Mouse (Mus musculus): Measurements from ENCODE around the gene Atp2a1. TPM values are rescaled to one million over a fixed set of nuclear protein-coding genes. Genes with fewer than 3 reads are reported as not detected.

Gene Atp2a1
- total and polyA plus RNA-seq, 3 experiments, result 0.04 to 0.47 TPM; not detected in 1

DNA sequence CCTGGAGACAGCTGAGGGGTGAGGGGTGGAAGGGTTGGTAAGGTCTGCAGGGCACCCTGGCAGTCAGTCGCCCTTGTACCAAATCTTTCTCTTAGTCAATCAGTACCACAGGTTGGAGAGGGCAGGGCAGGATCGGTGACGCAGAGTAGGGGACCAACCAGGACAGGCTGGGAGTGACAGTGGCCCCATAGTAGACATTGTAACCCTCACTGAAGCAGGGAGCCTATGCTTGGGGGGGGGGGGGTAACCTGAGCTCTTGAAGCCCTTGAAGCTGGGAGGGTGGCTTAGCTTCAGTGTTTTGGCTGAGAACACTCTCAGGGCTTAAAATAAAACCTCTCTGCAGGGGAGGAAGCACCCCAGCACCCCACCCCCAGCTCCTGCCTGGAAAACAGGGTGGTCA lies 1.3 kb downstream of the Atp2a1 start (continued):
- TF ChIP-seq SMC3 (IDR thresholded peaks at IDR 0.05; ENCODE audit: low read depth, low read length) (no peak), USF1 (IDR thresholded peaks at IDR 0.05; ENCODE audit: low read depth, low read length) (no peak), GABPA (IDR thresholded peaks at IDR 0.05; ENCODE audit: low read depth, low read length) (no peak)

DNA sequence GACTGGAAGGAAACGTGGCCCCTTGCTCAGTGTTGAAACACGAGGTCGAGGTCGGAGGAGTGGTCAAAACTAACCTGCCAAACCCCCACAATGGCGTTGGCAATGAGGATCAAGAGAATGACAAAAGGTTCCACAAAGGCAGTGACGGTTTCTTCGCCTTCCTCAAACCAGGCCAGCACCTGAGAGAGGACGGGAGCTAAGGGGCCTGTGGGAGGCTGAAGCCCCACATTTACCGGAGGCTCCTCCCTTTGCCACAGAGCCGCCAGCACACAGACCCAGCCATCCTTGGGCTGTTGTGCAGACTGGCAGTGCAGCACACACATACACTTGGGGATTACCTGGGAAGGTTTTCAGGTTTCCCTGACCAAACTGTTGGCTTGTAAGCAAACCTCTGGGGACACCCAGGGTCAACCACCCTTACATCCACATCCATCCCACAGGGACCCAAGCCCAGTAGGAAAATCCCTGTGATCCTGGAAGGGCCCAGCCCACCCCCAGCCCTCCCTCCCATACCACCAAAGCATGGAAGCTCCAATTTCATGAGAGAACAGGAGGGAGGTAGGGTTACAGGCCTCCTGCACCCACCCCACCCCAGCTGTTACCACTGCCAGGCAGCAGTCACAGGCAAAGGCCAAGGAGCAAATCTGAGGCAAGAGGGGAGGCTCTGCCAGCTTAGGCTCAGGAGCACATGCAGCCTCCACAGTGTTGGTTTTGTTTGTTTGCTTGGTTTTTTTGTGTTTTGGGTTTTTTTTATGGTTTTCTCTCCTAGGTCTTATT lies 2.1 kb downstream of the Atp2a1 start:
- Histone ChIP-seq H3K4me3 (ENCODE audit: control insufficient read depth in 1 of 2, insufficient read depth in 1 of 2, low read depth in 2 of 2, low read length in 2 of 2) (no peak overlapping the region), H3K79me2 (ENCODE audit: control insufficient read depth, insufficient read depth, low read length, poor library complexity) (no peaks in the 10 kb centered on the region), H3K9ac (ENCODE audit: control insufficient read depth, low read depth, low read length, poor library complexity, severe bottlenecking) (no peak overlapping the region), H3K4me1 (ENCODE audit: control insufficient read depth in 1 of 2, insufficient read depth in 2 of 2, low read length in 2 of 2) (peaks cover 21 to 29% of the 10 kb centered on the region in 2 experiments), H3K9me3 (replicated peaks; ENCODE audit: insufficient read depth, low read length) (no peaks in the 10 kb centered on the region), H3K27me3 (ENCODE audit: control insufficient read depth in 1 of 2, insufficient read depth in 2 of 2, low read length in 2 of 2) (no peaks in the 10 kb centered on the region), H3K36me3 (ENCODE audit: control insufficient read depth in 1 of 2, insufficient read depth in 2 of 2, low read length in 2 of 2) (peaks cover 0 to 23% of the 10 kb centered on the region in 2 experiments; a peak in 2 of 4 replicates), H3K27ac (ENCODE audit: control insufficient read depth, low read depth, low read length) (no peak overlapping the region)
- DNase-seq (ENCODE audit: low read depth, low spot score), result no peak
- TF ChIP-seq ETS1 (IDR thresholded peaks at IDR 0.05; ENCODE audit: low read depth, low read length), result no peak

DNA sequence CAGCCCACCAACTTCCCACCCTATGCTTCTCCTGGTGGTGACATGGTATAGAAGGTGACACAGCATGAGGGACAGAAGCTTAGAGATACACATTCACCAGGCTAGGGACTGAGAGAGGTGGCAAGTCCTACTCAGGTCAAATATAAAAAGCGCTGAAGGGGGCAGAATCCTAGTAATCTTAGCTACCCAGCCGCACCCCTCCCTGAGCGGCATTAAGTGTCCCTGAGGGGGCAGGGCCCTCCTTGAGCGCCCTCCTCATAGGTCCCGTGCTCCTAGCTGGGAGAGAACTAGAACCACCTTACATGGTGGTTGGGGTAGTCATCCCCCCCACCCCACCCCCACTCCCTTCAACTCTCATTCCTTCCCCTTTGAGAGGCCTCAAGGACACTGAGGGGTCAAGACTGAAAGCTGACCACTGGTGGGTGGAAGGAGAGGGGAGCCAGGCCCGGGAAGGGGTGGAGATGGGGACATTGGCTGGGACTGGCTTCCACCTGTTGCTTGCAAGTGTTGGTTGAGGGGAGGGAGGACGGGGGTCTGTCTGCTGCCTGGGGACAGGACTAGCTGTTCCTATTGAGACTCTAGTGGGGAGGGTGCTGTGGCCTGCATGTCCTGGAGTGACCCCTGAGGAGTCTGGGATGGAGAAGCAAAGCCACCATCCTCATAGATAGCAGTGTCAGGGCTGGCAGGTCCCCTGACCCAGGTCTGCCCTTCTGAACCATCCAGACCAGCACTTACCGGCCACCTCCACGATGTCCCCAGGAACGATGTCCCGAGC lies 3.9 kb downstream of the Atp2a1 start:
- H3K27ac ChIP-seq (ENCODE audit: control insufficient read depth, low read depth, low read length), result no peak overlapping the region
- H3K9me3 ChIP-seq (replicated peaks; ENCODE audit: insufficient read depth, low read length), result no peaks in the 10 kb centered on the region
- no peak overlapping the region for H3K4me3 ChIP-seq (ENCODE audit: control insufficient read depth in 1 of 2, insufficient read depth in 1 of 2, low read depth in 2 of 2, low read length in 2 of 2)
- no peak for TF ChIP-seq RCOR1 (IDR thresholded peaks at IDR 0.05; ENCODE audit: low read depth, low read length)
- TF ChIP-seq ZKSCAN1 (IDR thresholded peaks at IDR 0.05; ENCODE audit: low read depth, low read length), result no peak
- no peak for TF ChIP-seq GATA1 (IDR thresholded peaks at IDR 0.05; ENCODE audit: low read depth, low read length)
- peaks cover 23 to 28% of the 10 kb centered on the region in 2 experiments for H3K4me1 ChIP-seq (ENCODE audit: control insufficient read depth in 1 of 2, insufficient read depth in 2 of 2, low read length in 2 of 2)
- DNase-seq (ENCODE audit: low read depth, low spot score), result no peak
- peaks cover 0 to 20% of the 10 kb centered on the region in 2 experiments; a peak in 2 of 4 replicates for H3K36me3 ChIP-seq (ENCODE audit: control insufficient read depth in 1 of 2, insufficient read depth in 2 of 2, low read length in 2 of 2)
- H3K27me3 ChIP-seq (ENCODE audit: control insufficient read depth in 1 of 2, insufficient read depth in 2 of 2, low read length in 2 of 2), result no peaks in the 10 kb centered on the region
- H3K79me2 ChIP-seq (ENCODE audit: control insufficient read depth, insufficient read depth, low read length, poor library complexity), result no peaks in the 10 kb centered on the region
- no peak overlapping the region for H3K9ac ChIP-seq (ENCODE audit: control insufficient read depth, low read depth, low read length, poor library complexity, severe bottlenecking)

DNA sequence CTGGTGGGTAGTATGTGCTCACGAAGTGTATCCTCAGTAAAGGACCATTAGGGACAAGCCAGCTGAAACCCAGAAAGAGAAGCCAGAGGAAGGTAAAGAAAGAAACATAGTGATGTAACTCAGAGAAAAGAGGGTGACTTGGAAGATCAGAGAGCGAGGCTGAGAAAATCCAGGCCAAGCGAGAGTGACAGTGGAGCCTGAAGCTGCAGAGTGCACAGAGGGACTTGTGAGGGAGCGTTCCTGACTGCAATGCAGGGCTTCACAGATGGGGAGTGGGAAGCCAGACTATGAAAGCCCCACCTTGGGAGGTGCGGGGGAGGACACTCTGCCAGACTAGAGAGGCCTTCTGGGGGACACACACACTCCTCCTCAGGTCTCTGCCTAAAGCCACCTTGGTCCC lies 4.7 kb downstream of the Atp2a1 start:
- TF ChIP-seq ZNF384 (IDR thresholded peaks at IDR 0.05; ENCODE audit: low read depth, low read length) (no peak), ETS1 (IDR thresholded peaks at IDR 0.05; ENCODE audit: low read depth, low read length) (no peak), USF1 (IDR thresholded peaks at IDR 0.05; ENCODE audit: low read depth, low read length) (no peak), ELF1 (IDR thresholded peaks at IDR 0.05; ENCODE audit: low read depth, low read length) (no peak), SIN3A (IDR thresholded peaks at IDR 0.05; ENCODE audit: low read length) (no peak), JUND (IDR thresholded peaks at IDR 0.05; ENCODE audit: low read depth, low read length) (no peak), POLR2AphosphoS2 (IDR thresholded peaks at IDR 0.05; ENCODE audit: low read length) (no peak), POLR2AphosphoS5 (IDR thresholded peaks at IDR 0.05; ENCODE audit: borderline replicate concordance, low read depth, low read length) (no peak)
- Histone ChIP-seq H3K27ac (ENCODE audit: control insufficient read depth, low read depth, low read length) (no peak overlapping the region), H3K4me1 (ENCODE audit: control insufficient read depth in 1 of 2, insufficient read depth in 2 of 2, low read length in 2 of 2) (peaks cover 16 to 22% of the 10 kb centered on the region in 2 experiments), H3K27me3 (ENCODE audit: control insufficient read depth in 1 of 2, insufficient read depth in 2 of 2, low read length in 2 of 2) (no peaks in the 10 kb centered on the region), H3K4me3 (ENCODE audit: control insufficient read depth in 1 of 2, insufficient read depth in 1 of 2, low read depth in 2 of 2, low read length in 2 of 2) (no peak overlapping the region), H3K36me3 (ENCODE audit: control insufficient read depth in 1 of 2, insufficient read depth in 2 of 2, low read length in 2 of 2) (peaks cover 0 to 14% of the 10 kb centered on the region in 2 experiments; a peak in 2 of 4 replicates), H3K9me3 (replicated peaks; ENCODE audit: insufficient read depth, low read length) (no peaks in the 10 kb centered on the region), H3K9ac (ENCODE audit: control insufficient read depth, low read depth, low read length, poor library complexity, severe bottlenecking) (no peak overlapping the region), H3K79me2 (ENCODE audit: control insufficient read depth, insufficient read depth, low read length, poor library complexity) (no peaks in the 10 kb centered on the region)
- no peak for DNase-seq (ENCODE audit: low read depth, low spot score)
